Mouse (Mus musculus): Measurements from ENCODE around the gene Txndc9. TPM values are rescaled to one million over a fixed set of nuclear protein-coding genes. Genes with fewer than 3 reads are reported as not detected.

Gene Txndc9
- polyA plus RNA-seq, 1 experiment from 2014 or later, result 80.9 TPM

DNA sequence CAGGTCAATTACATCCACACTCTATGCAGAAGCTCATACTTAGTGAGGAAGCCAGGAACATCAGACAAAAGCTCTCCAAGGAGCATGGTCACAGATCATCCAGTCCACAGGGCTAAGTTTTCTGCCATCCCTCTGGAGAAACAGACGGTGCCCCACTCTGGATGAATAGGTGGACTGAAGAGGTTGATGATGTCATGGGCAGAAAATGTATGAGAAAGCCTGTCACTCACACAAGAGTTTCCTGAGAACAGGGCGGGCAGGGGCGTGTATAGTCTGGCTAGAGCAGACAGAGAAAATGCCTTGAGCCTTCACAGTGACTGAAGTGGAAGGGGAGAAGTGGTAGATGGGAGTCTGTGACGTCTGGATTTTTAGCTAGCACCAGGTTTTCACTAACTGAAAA is 26.2 kb downstream of the Txndc9 start:
- no peak overlapping the region for H3K9ac ChIP-seq
- no peak overlapping the region for H3K4me3 ChIP-seq (replicated peaks)
- ATAC-seq (ENCODE audit: low read depth) (no peak), DNase-seq (no peak)
- H3K4me1 ChIP-seq (replicated peaks), result no peaks in the 10 kb centered on the region
- H3K36me3 ChIP-seq, result no peaks in the 10 kb centered on the region
- H3K4me2 ChIP-seq, result no peak overlapping the region
- H3K9me3 ChIP-seq (replicated peaks), result no peaks in the 10 kb centered on the region
- 36% methylated on average over 4 of the region's 4 CpGs for WGBS (ENCODE audit: insufficient replicate concordance)
- no peak overlapping the region for H3K27ac ChIP-seq
- H3K27me3 ChIP-seq, result no peaks in the 10 kb centered on the region

DNA sequence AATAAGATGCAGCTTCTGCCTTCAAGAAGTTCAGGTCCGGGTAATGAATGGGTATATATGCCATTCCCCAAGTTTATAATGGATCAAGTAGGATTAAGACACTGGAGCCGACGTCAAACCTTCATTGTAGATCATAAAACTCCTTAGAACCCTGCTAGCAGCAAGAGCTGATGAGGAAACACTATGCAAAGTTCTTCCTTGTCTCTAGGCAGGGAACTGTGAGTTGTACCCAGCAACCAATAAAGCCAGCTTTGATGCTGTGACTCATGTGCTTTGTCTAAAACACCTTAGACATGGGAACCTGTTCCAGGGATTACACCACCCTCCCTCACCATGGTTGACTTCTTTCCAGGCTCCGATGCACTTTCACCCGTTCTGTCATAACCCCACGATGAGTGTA is 28.9 kb downstream of the Txndc9 start:
- 69% methylated on average over 6 of the region's 6 CpGs for WGBS (ENCODE audit: insufficient replicate concordance)
- Histone ChIP-seq H3K4me3 (replicated peaks) (no peak overlapping the region), H3K4me1 (replicated peaks) (no peaks in the 10 kb centered on the region), H3K9me3 (replicated peaks) (no peaks in the 10 kb centered on the region), H3K27me3 (no peaks in the 10 kb centered on the region), H3K4me2 (no peak overlapping the region), H3K9ac (no peak overlapping the region), H3K36me3 (no peaks in the 10 kb centered on the region), H3K27ac (no peak overlapping the region)
- DNase-seq (no peak), ATAC-seq (ENCODE audit: low read depth) (no peak)

- DNase-seq, result no peak
- Histone ChIP-seq H3K36me3 (no peaks in the 10 kb centered on the region), H3K4me1 (replicated peaks) (no peaks in the 10 kb centered on the region), H3K9me3 (replicated peaks) (no peaks in the 10 kb centered on the region), H3K27ac (no peak overlapping the region), H3K4me3 (replicated peaks) (no peak overlapping the region), H3K9ac (no peak overlapping the region), H3K27me3 (no peaks in the 10 kb centered on the region), H3K4me2 (no peak overlapping the region)
- WGBS (ENCODE audit: insufficient replicate concordance), result 62% methylated on average over 10 of the region's 10 CpGs
- ATAC-seq (ENCODE audit: low read depth), result no peak
Measured at GRCm38 (mm10) chr1:37965571-37965970, 32.1 kb downstream of the Txndc9 start.

DNA sequence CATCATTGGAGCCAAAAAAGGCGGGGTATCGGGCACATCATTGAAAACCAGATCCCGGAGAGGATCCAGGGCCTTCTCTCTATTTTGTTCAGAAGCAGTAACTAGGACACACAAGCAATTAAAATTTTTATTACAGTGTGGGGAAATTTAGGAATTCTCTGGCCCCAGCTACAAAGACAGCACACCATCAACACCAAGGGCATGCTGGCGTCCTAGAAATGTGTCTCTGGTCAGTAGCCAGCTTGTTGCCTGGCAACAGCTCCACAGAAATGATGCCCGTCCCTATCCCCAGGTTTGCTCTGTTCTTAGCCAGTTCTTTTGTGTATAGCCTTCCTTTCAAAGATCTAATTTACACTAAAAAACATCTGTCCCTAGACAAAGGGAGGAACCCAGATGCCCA is 38.2 kb downstream of the Txndc9 start:
- Histone ChIP-seq H3K4me2 (no peak overlapping the region), H3K36me3 (no peaks in the 10 kb centered on the region), H3K27ac (no peak overlapping the region), H3K27me3 (no peaks in the 10 kb centered on the region), H3K4me3 (replicated peaks) (no peak overlapping the region), H3K9me3 (replicated peaks) (no peaks in the 10 kb centered on the region), H3K4me1 (replicated peaks) (no peaks in the 10 kb centered on the region), H3K9ac (no peak overlapping the region)
- 65% methylated on average over 5 of the region's 5 CpGs for WGBS (ENCODE audit: insufficient replicate concordance)
- ATAC-seq (ENCODE audit: low read depth) (no peak), DNase-seq (no peak)

DNA sequence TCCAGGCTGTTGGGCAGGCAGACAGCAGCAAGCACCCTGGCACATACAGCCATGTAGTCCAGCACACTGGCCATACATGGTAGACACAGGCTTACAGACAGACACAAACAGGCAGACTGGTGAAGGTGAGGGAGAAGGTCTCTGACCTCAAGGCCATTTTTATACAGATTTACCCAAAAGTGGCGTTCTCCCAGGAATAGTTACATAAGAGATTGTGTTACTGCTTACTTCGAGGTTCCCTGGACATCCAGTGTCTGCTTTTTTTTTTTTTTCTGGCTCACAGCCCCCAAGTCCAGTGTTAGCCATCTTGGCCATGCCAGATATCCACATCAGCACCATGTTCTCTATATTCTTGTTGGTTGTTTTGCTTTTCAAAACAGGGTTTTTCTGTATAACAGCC is 39.2 kb downstream of the Txndc9 start:
- Histone ChIP-seq H3K36me3 (no peaks in the 10 kb centered on the region), H3K4me1 (replicated peaks) (no peaks in the 10 kb centered on the region), H3K4me3 (replicated peaks) (no peak overlapping the region), H3K4me2 (no peak overlapping the region), H3K27ac (no peak overlapping the region), H3K9me3 (replicated peaks) (no peaks in the 10 kb centered on the region), H3K27me3 (no peaks in the 10 kb centered on the region), H3K9ac (no peak overlapping the region)
- ATAC-seq (ENCODE audit: low read depth) (no peak), DNase-seq (no peak)
- WGBS (ENCODE audit: insufficient replicate concordance), result 44% methylated on average over 2 of the region's 2 CpGs

GRCm38 (mm10) chr1:37957659-37958058 is 40.0 kb downstream of the Txndc9 start, which contains the start of gene Lyg1:
TSS of gene Lyg1 (minus strand) at chr1:37957759.
- no peak for ATAC-seq (ENCODE audit: low read depth)
- WGBS (ENCODE audit: insufficient replicate concordance), result 51% methylated on average over 5 of the region's 5 CpGs
- H3K4me1 ChIP-seq (replicated peaks), result no peaks in the 10 kb centered on the region

GRCm38 (mm10) chr1:37956690-37957431 is 40.8 kb downstream of the Txndc9 start:
- Histone ChIP-seq H3K27me3 (no peaks in the 10 kb centered on the region), H3K4me2 (no peak overlapping the region), H3K36me3 (no peaks in the 10 kb centered on the region), H3K9ac (no peak overlapping the region), H3K4me3 (replicated peaks) (no peak overlapping the region), H3K4me1 (replicated peaks) (no peaks in the 10 kb centered on the region), H3K9me3 (replicated peaks) (no peaks in the 10 kb centered on the region), H3K27ac (no peak overlapping the region)
- no peak for ATAC-seq (ENCODE audit: low read depth)
- 14% methylated on average over 3 of the region's 3 CpGs for WGBS (ENCODE audit: insufficient replicate concordance)
- no peak for DNase-seq

More at GRCm38 (mm10) chr1:37957659-37958058, 40.0 kb downstream of the Txndc9 start, which contains the start of gene Lyg1:
- Histone ChIP-seq H3K9me3 (replicated peaks) (no peaks in the 10 kb centered on the region), H3K27ac (no peak within 1 kb of the TSS), H3K4me2 (no peak within 1 kb of the TSS), H3K4me3 (replicated peaks) (no peak within 1 kb of the TSS), H3K9ac (no peak within 1 kb of the TSS), H3K27me3 (no peaks in the 10 kb centered on the region), H3K36me3 (no peaks in the 10 kb centered on the region)
- no peak for DNase-seq

DNA sequence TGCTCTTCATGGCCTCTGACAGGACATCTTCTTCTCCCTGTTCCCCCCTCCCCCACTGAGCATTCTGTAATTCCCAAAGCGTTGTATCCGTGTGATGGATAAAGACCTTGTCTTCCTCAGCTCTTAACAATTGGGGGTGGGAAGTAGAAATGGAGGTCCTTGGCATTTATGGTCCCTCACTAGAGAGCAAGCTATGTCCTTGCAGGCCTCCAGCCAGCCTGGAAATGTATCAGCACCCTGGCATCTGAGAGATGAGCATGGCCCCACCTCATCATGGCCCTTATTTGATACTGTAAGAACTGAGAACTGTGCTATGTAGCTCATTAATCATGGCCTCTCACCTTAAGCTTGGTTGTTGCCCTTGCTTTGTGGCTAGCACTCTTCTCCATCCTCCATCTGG is 42.4 kb downstream of the Txndc9 start:
- no peak overlapping the region for H3K27ac ChIP-seq
- ATAC-seq (ENCODE audit: low read depth), result no peak
- no peaks in the 10 kb centered on the region for H3K27me3 ChIP-seq
- H3K4me1 ChIP-seq (replicated peaks), result no peaks in the 10 kb centered on the region
- no peak overlapping the region for H3K4me2 ChIP-seq
- H3K9me3 ChIP-seq (replicated peaks), result no peaks in the 10 kb centered on the region
- no peak for DNase-seq
- no peaks in the 10 kb centered on the region for H3K36me3 ChIP-seq
- H3K4me3 ChIP-seq (replicated peaks), result no peak overlapping the region
- no peak overlapping the region for H3K9ac ChIP-seq
- WGBS (ENCODE audit: insufficient replicate concordance), result 75% methylated on average over 2 of the region's 2 CpGs

- H3K4me2 ChIP-seq, result no peak overlapping the region
- DNase-seq (no peak), ATAC-seq (ENCODE audit: low read depth) (no peak)
- no peaks in the 10 kb centered on the region for H3K9me3 ChIP-seq (replicated peaks)
- H3K27ac ChIP-seq, result no peak overlapping the region
- no peak overlapping the region for H3K9ac ChIP-seq
- no peaks in the 10 kb centered on the region for H3K27me3 ChIP-seq
- WGBS (ENCODE audit: insufficient replicate concordance), result 57% methylated on average over 7 of the region's 7 CpGs
- no peaks in the 10 kb centered on the region for H3K4me1 ChIP-seq (replicated peaks)
- no peak overlapping the region for H3K4me3 ChIP-seq (replicated peaks)
- no peaks in the 10 kb centered on the region for H3K36me3 ChIP-seq
Measured at GRCm38 (mm10) chr1:37954786-37955185, 42.9 kb downstream of the Txndc9 start.

- Histone ChIP-seq H3K9ac (no peak overlapping the region), H3K36me3 (no peaks in the 10 kb centered on the region), H3K27ac (no peak overlapping the region), H3K9me3 (replicated peaks) (no peaks in the 10 kb centered on the region), H3K4me3 (replicated peaks) (no peak overlapping the region), H3K27me3 (no peaks in the 10 kb centered on the region), H3K4me1 (replicated peaks) (no peaks in the 10 kb centered on the region), H3K4me2 (no peak overlapping the region)
- no peak for DNase-seq
- ATAC-seq (ENCODE audit: low read depth), result no peak
- WGBS (ENCODE audit: insufficient replicate concordance), result 56% methylated on average over 2 of the region's 2 CpGs
Measured at GRCm38 (mm10) chr1:37948906-37949305, 48.8 kb downstream of the Txndc9 start.

Measured in liver, embryonic 13.5 days (tissue).